Mouse (Mus musculus) left cerebral cortex, postnatal 36 days (tissue): Measurements from ENCODE around the gene Zbtb43. TPM values are rescaled to one million over a fixed set of nuclear protein-coding genes. Genes with fewer than 3 reads are reported as not detected.

Source experiments
- DNase-seq, 2 experiments: peaks; one replicate each; pipeline ENCODE4 v3.0.0; 2021 to 2022; ENCODE audit warnings: low spot score in 2 of 2, mixed read lengths in 1 of 2
- intact Hi-C: fragments of 180-260 bp; cut with DNase I; formaldehyde crosslinking; loops from one replicate; pipeline ENCODE4 v1.15.1; 2025
- total RNA-seq, 2 experiments: library from RNA; stranded (reverse); gene quantifications; 2 replicates each; pipeline ENCODE4 v1.2.3; 2021

The Zbtb43 gene
- 10 to 100 TPM; 26.7 to 28.3 TPM for total RNA-seq

- intact Hi-C loops = no loop called here
- DNase-seq = peak; percentile 95 to 96
Measured at GRCm38 (mm10) chr2:33468466-33469097, at the start of gene Zbtb43. Gene Zbtb43, minus strand, starts transcription at chr2:33468559.

DNA sequence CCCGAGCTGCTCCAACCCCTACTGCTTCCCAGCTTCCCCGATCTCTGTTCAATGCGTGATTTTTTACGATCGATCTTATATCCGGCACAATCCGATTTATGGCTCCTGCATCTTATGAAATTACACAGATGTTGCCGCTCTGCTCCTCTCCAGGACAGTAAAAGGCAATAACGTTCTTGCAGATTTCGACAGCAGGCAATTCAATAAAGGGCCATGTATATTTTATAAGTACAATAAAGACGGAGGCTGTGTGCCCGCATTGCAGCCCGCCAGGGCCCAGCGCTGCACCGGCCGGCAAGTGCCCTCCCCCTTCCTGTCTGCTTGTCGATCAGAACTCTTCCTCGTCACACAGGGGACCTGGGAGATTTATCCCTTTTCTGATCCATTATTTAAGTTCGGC lies 47.5 kb upstream of the Zbtb43 start:
- intact Hi-C loops = no loop called here

DNA sequence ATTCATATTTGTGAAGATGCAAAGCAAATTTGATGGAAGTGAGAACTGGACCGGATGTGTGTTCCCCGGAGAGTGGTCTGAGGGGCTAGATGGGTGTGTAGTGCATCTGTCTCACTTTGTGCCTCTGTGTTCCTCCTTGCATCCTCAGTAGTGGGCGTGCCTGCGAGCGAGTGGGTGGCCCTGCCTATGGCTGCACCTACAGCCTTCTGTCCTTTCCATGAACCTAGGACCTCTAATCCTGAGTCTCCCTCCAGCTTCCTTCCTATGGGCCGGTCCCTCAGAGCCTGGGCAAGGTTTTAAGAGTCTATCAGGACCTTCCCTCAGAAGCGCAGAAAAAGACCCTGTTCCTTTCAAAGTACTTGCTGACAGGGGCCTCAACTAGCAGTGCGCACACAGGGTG lies 47.1 kb upstream of the Zbtb43 start:
- DNase-seq = no peak
- intact Hi-C loops = no loop called here

More for the DNA sequence above, 47.5 kb upstream of the Zbtb43 start:
- DNase-seq = no peak

DNA sequence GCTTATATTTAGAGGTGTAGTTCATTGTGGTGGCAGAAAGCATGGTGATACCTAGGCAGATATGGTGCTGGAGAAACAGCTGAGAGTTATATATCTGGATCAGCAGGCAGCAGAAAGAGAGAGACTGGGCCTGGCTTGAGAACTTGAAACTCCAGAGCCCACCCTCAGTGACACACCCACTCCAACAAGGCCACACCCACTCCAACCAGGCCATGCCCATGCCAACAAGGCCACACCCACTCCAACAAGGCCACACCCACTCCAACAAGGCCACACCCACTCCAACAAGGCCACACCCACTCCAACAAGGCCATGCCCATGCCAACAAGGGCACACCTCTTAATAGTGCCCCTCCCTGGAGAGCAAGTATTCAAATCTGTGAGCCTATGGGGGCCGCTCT lies 42.4 kb upstream of the Zbtb43 start:
- no peak for DNase-seq
- intact Hi-C loops = no loop called here

DNA sequence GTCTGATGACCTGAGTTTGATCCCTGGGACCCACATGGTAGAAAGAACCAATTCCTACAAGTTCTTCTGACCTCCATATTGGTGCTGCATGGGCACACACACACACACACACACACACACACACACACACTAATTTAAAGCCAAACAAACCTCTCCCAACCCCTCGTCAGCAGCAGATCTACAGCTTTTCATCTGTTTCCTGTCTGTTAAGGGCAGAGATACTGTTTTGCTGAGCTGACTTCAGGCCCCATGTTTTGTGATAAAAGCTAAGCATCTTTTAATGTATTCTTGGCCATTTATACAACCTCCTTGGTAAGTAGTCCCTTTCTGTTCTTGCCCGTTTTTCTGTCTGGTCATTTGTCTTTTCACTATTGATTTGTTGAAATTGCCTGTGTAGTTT lies 34.2 kb upstream of the Zbtb43 start:
- intact Hi-C loops = no loop called here

GRCm38 (mm10) chr2:33498280-33498679 lies 29.9 kb upstream of the Zbtb43 start:
- intact Hi-C loops = no loop called here
- DNase-seq = no peak

More for the DNA sequence above, 34.2 kb upstream of the Zbtb43 start:
- DNase-seq = no peak

DNA sequence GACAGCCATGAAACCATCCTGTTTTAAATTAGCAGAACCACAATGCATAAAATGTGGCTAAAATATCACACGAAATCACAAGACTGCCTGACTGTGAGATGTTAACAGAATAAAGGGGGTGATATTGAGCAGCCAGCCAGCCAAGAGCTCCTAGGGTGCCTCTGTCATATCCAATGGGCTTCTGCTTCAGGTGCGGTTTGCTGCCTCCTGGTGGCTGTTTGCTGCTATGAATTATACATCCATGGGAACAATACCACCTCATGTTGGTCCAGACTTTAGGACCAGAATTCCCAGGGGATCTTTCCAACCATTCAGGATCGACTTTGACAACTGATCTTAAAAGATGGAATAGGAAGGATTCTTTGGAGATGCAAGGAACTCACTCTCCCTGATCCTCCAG lies 27.3 kb upstream of the Zbtb43 start:
- intact Hi-C loops = no loop called here
- DNase-seq = no peak

- intact Hi-C loops = no loop called here
- no peak for DNase-seq
Measured at GRCm38 (mm10) chr2:33492041-33492440, 23.7 kb upstream of the Zbtb43 start.

DNA sequence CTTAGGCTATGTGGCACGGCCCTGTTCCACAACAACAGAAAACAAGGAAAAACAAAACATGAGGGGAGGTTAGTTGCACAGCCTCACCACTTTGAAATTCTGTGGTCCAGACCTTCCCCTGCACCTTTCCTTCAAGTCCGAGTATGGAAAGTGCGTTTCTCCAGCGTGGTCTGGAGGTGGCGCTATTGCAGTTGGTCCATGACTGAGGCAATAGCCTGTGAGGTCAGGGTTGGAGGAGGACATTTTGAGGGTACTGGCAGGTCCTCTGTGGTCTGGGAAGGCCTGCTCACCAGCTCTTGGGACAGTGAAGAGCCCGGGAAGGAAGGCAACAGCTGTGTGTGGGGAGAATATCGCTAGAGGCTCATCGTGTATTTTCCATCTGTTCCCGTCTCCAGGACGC lies 21.2 kb upstream of the Zbtb43 start:
- peak; percentile 19 to 32 for DNase-seq
- intact Hi-C loops = loop anchor here (5.0 kb wide), 2 partner anchors 53 to 243 kb away; no protein-coding TSS in a partner anchor

DNA sequence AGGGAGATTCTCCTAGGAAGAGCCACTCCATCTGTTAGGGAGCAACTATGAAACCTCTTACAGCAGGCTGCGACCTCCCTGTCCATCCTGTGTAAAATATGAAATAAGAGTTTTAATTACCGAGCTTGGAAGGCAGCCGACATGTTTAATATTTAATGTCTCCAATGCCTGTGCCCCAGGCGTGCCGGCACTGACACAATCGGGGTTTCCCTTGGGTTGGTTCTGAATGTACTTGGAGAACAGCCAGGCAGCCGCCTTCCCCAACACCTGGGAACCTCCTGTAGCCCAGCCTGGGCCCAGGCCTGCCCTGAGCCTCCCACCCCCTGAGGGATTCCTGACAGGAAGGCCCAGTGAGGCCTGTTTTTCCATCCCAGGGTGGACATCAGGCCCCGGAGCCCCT lies 19.0 kb upstream of the Zbtb43 start:
- DNase-seq = no peak
- intact Hi-C loops = loop anchor here (1.0 to 5.0 kb wide), 4 partner anchors 55 to 245 kb away; no protein-coding TSS in a partner anchor

DNA sequence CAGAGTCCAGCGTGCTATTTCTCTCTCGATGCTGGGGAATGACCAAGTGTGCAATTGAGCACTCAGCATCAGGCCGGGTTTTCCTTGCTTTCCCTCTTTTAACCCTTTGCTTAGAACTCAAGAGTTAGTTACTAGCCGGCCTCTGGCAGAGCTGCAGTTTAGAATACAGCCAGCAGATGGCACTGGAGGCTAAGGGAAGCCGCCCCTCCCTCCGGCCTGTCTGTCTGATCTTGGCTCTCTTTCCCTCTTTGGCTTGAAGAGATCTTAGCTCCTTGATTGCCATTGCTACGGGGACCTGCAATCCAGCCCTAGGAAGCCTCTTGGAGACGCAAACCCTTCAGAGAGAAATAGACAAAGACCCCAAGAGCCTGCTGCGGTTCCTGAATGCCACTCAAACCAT lies 18.5 kb upstream of the Zbtb43 start:
- DNase-seq = peak; percentile 60 to 71
- intact Hi-C loops = loop anchor here (1.0 to 5.0 kb wide), 4 partner anchors 55 to 245 kb away; no protein-coding TSS in a partner anchor

DNA sequence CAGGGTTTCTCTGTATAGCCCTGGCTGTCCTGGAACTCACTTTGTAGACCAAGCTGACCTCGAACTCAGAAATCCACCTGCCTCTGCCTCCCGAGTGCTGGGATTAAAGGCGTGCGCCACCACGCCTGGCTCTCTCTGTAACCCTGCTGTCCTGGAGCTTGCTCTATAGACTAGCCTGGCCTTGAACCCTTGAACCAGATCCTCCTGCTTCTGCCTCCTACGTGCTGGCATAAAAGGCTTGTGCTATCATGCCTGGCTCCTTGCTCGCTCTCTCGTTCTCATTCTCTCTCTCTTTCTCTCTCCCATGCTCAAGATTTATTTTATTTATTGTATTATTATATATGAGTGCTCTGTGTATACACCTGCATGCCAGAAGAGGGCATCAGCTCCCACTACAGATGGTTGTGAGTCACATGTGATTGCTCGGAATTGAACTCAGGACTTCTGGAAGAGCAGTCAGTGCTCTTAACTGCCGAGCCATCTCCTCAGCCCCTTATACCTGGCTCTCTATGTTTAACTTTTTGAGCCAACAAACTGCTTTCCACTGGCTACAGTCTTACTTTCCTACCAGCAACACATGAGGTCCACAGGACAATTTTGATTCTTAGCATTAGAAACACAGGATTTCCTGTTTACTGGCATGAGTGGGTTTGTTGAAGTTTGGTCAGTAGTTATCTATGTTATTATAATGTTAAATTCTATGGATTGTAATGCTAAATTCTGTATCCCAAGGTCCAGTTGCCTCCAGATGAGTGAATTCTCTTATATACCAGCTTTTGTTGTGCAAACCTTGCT lies 9.8 kb upstream of the Zbtb43 start:
- DNase-seq = no peak

GRCm38 (mm10) chr2:33475961-33476360 lies 7.6 kb upstream of the Zbtb43 start:
- intact Hi-C loops = no loop called here
- DNase-seq = peak in 1 of 2 experiments; percentile 49

More for the DNA sequence above, 9.8 kb upstream of the Zbtb43 start:
- intact Hi-C loops = no loop called here

DNA sequence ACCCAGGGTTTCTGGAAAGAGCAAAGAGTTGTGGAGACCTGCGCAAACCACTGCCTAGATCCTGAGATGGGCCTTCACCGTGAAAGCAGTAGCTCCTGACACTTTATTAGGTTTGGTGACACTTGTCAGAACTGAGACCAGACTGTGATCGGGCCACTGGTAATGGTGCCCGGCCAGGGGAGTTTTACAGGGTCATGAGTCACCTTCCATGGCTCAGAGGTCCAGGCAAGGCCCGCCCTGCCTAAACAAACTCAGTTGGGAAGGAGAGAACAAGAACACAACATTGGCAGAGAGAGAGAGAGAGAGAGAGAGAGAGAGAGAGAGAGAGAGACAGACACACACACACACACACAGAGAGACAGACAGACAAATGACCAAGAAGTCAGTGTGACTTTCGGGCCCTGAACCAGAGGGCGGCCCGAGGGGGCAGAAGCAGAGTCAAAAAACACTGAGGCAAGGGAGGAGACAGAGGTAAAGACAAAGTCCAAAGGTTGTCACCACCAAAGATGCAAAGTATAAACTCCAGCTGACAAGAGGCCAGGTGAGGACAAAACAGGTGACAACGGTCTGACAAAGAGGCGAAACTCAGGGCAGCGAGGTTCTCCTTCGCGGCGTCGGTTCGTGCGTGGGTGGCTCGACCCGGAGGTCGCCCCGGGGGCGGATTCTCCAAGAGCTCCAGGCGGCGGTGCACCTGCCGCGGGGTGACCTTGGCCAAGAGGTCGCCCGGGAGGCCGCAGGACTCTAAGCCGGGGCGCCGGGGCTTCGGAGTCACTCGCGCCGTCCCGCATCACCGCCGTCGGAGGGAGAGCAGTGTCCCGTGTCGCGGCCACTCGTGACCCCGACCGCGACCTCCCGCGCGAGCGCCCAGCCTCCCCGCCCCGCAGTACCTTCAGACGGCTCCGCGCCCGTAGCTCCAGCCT lies 553 bp downstream of the Zbtb43 start:
- intact Hi-C loops = no loop called here
- no peak for DNase-seq

DNA sequence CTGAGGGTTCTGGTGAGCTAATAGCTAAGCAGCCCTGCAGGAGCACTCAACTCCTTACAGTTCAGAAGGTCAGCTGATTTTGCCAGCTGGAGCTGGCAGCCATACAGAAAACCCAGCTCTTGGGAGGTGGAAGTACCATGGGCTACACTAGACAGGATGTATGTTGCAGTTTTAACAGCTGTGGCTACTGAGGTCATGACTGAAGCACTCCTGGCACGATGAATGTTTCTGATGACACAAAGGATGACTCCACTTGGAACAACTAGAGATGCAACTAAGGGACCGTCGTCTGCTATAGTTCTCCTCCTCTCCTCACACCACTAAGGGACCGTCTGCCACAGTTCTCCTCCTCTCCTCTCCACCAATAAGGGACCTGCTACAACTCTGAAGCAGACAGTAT lies 2.4 kb downstream of the Zbtb43 start:
- intact Hi-C loops = no loop called here
- DNase-seq = no peak

DNA sequence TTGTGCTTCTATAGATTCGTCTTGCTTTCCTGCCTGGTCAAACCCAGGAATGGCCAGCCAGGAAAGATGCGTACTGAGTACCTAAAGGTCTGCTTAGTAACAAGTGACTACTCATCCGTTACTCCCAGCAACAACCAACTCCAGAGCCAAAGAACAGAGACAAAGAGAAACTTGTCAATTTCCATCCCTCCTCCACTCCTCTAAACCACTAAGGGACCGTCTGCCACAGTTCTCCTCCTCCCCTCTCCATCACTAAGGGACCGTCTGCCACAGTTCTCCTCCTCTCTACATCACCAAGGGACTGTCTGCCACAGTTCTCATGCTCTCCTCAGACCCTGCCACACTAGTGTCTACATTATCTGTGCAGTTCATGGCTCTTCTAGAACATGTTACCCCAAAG lies 3.1 kb downstream of the Zbtb43 start:
- intact Hi-C loops = no loop called here
- no peak for DNase-seq

GRCm38 (mm10) chr2:33462066-33462465 lies 6.3 kb downstream of the Zbtb43 start:
- intact Hi-C loops = no loop called here
- DNase-seq = no peak

DNA sequence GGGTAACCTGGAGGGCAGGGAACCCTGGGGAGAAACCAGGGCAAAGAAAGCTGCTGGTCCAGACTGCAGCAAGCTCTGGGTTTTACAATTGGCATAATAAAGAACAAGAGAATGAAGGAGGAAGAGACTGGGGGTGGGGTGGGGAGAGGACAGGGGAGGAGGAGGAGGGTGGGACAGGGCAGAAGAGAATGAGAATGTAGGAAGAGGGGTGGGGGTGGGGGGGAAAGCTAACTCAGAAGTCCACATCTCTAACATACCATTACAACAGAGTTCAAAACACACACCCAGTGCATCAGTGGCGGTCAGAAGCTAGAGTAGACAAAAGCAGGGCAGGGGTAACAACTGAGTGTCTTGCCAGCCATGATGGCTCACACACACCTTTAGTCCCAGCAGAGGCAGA lies 7.3 kb downstream of the Zbtb43 start:
- intact Hi-C loops = no loop called here
- DNase-seq = no peak

GRCm38 (mm10) chr2:33459660-33460059 lies 8.7 kb downstream of the Zbtb43 start:
- intact Hi-C loops = no loop called here
- no peak for DNase-seq

- intact Hi-C loops = no loop called here
- no peak for DNase-seq
Measured at GRCm38 (mm10) chr2:33456696-33457095, 11.7 kb downstream of the Zbtb43 start.
